Mouse (Mus musculus) cerebellum, adult 2 months (tissue): ENCODE measurements around the gene Bdnf.

ENCODE experiments used
- CTCF ChIP-seq: fragments of 200-500 bp; IDR thresholded peaks from 2 replicates; pipeline ENCODE4 v1.5.1; 2011; ENCODE audit warnings: low read depth, mild to moderate bottlenecking, control low read depth, low read length, moderate library complexity, borderline replicate concordance; ENCODE audit not compliant: insufficient read depth
- POLR2A ChIP-seq: fragments of 200-500 bp; IDR thresholded peaks from 2 replicates; pipeline ENCODE4 v1.6.1; 2011; ENCODE audit warnings: low read length, control low read depth, borderline replicate concordance; ENCODE audit not compliant: insufficient read depth

GRCm38 (mm10) chr2:109749964-109750363 is 75.5 kb downstream of the Bdnf start:
- TF ChIP-seq POLR2A (no peak), CTCF (no peak)
